Mouse (Mus musculus) E14TG2a.4 (cell line): ENCODE data around the gene Dpy19l3.

Experiments
- CTCF ChIP-seq: conservative IDR thresholded peaks from 2 replicates; pipeline ENCODE4 v1.5.1; 2014; ENCODE audit warnings: low read length
- NANOG ChIP-seq: IDR thresholded peaks from 2 replicates; pipeline ENCODE4 v1.6.1; 2014; ENCODE audit warnings: borderline replicate concordance, low read length, mixed read lengths
- POU5F1 ChIP-seq: IDR thresholded peaks from 2 replicates; pipeline ENCODE4 v1.6.1; 2014; ENCODE audit warnings: low read length, borderline replicate concordance

DNA sequence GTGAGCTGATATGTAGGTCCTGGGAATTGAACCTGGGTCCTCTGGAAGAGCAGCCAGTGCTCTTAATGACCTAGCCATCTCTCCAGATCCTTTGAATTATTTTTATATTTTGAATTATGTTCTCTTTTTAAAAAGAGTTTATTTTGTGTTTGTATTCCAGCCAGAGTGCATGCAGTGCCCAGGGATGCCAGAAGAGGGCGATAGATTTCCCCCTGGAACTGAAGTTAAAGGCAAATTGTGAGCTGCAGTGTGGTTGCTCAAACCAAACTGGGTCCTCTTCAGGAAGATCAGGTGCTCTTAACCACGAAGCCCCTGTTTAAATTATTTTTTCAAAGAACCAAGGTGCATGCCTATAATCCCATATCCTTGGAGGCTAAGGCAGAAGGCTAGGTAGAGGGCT lies 5.3 kb upstream of the Dpy19l3 start:
- TF ChIP-seq CTCF, result peak; percentile 99
- no peak for TF ChIP-seq POU5F1
- no peak for TF ChIP-seq NANOG
